Mouse (Mus musculus) embryonic fibroblast, embryonic 13.5 days (primary cell): ENCODE measurements around the gene Lamb2. TPM values are rescaled to one million over a fixed set of nuclear protein-coding genes. Genes with fewer than 3 reads are reported as not detected.

ENCODE experiments used
- H3K27ac ChIP-seq: 2 replicates; pipeline ENCODE4 v1.5.1; 2012; ENCODE audit warnings: low read length, control low read depth, inconsistent platforms; ENCODE audit not compliant: insufficient read depth
- H3K4me1 ChIP-seq: 2 replicates; pipeline ENCODE4 v1.6.1; 2011; ENCODE audit warnings: low read length; ENCODE audit not compliant: control insufficient read depth, insufficient read depth
- H3K4me3 ChIP-seq: 2 replicates; pipeline ENCODE4 v1.5.1; 2011; ENCODE audit warnings: mild to moderate bottlenecking, control low read depth, low read length; ENCODE audit not compliant: insufficient read depth
- CTCF ChIP-seq: IDR thresholded peaks from 2 replicates; pipeline ENCODE4 v1.5.1; 2011; ENCODE audit warnings: mild to moderate bottlenecking, control low read depth, low read length, moderate library complexity, borderline replicate concordance; ENCODE audit not compliant: insufficient read depth
- POLR2A ChIP-seq: IDR thresholded peaks from 2 replicates; pipeline ENCODE4 v1.6.1; 2011; ENCODE audit warnings: low read depth, mild to moderate bottlenecking, control low read depth, low read length, moderate library complexity
- polyA plus RNA-seq: library from polyadenylated mRNA; stranded (reverse); fragments of >200 nt; gene quantifications from 2 replicates; pipeline ENCODE4 v1.2.4, GENCODE M21; 2011; ENCODE audit warnings: low read depth; ENCODE audit not compliant: missing spikeins, insufficient read length

The Lamb2 gene
- polyA plus RNA-seq, 1 experiment, result 152 TPM

- Histone ChIP-seq H3K27ac (no peak overlapping the region), H3K4me3 (no peak overlapping the region), H3K4me1 (no peaks in the 10 kb centered on the region; the same call in 1 of the 2 replicates)
- no peak for TF ChIP-seq CTCF
- no peak for TF ChIP-seq POLR2A
These were observed 28.4 kb upstream of the Lamb2 start for GRCm38 (mm10) chr9:108451170-108451493.

GRCm38 (mm10) chr9:108451519-108452160, 27.9 kb upstream of the Lamb2 start:
- no peak for TF ChIP-seq CTCF
- no peak for TF ChIP-seq POLR2A
- Histone ChIP-seq H3K27ac (no peak overlapping the region), H3K4me3 (peak overlapping the region; percentile 51), H3K4me1 (no peaks in the 10 kb centered on the region; the same call in 1 of the 2 replicates)

- TF ChIP-seq CTCF, result 0 out of 2 replicates have a peak, but pooled peaks have one; percentile 44
- peak; percentile 52 for TF ChIP-seq POLR2A
- H3K27ac ChIP-seq, result no peak overlapping the region
- H3K4me3 ChIP-seq, result peak overlapping the region; percentile 51
- H3K4me1 ChIP-seq, result no peaks in the 10 kb centered on the region; the same call in 1 of the 2 replicates
These were observed 27.1 kb upstream of the Lamb2 start for GRCm38 (mm10) chr9:108452291-108452906.

GRCm38 (mm10) chr9:108452911-108453310, 26.6 kb upstream of the Lamb2 start:
- TF ChIP-seq POLR2A (no peak), CTCF (no peak)
- H3K4me3 ChIP-seq, result peak overlapping the region; percentile 1; the same call in 1 of the 2 replicates
- H3K4me1 ChIP-seq, result no peaks in the 10 kb centered on the region; the same call in 1 of the 2 replicates
- H3K27ac ChIP-seq, result peak overlapping the region; percentile 16; the same call in 1 of the 2 replicates

- Histone ChIP-seq H3K4me3 (no peak overlapping the region), H3K4me1 (no peaks in the 10 kb centered on the region; the same call in 1 of the 2 replicates), H3K27ac (no peak overlapping the region)
These were observed 26.1 kb upstream of the Lamb2 start for GRCm38 (mm10) chr9:108453458-108453857.

GRCm38 (mm10) chr9:108454429-108454828, 25.1 kb upstream of the Lamb2 start:
- H3K4me3 ChIP-seq, result no peak overlapping the region
- H3K4me1 ChIP-seq, result no peaks in the 10 kb centered on the region; the same call in 1 of the 2 replicates
- TF ChIP-seq CTCF (no peak), POLR2A (no peak)
- H3K27ac ChIP-seq, result no peak overlapping the region

More at GRCm38 (mm10) chr9:108453458-108453857, 26.1 kb upstream of the Lamb2 start:
- TF ChIP-seq POLR2A (no peak), CTCF (no peak)

GRCm38 (mm10) chr9:108455747-108456571, 23.6 kb upstream of the Lamb2 start:
- no peak overlapping the region for H3K4me3 ChIP-seq
- H3K27ac ChIP-seq, result no peak overlapping the region
- TF ChIP-seq POLR2A (no peak), CTCF (no peak)
- no peaks in the 10 kb centered on the region for H3K4me1 ChIP-seq

GRCm38 (mm10) chr9:108456953-108457352, 22.6 kb upstream of the Lamb2 start:
- Histone ChIP-seq H3K4me3 (no peak overlapping the region), H3K27ac (no peak overlapping the region), H3K4me1 (peaks cover 2% of the 10 kb centered on the region; the same call in 1 of the 2 replicates)
- TF ChIP-seq CTCF, result no peak
- no peak for TF ChIP-seq POLR2A

- TF ChIP-seq POLR2A (no peak), CTCF (no peak)
- Histone ChIP-seq H3K27ac (no peak overlapping the region), H3K4me1 (peaks cover 2% of the 10 kb centered on the region; the same call in 1 of the 2 replicates), H3K4me3 (0 out of 2 replicates have a peak overlapping the region, but pooled peaks have one; percentile 19)
These were observed 19.6 kb upstream of the Lamb2 start for GRCm38 (mm10) chr9:108459939-108460318.
